Mouse (Mus musculus) embryonic fibroblast, embryonic 13.5 days (primary cell): Measurements from ENCODE around the gene Kcnmb1. TPM values are rescaled to one million over a fixed set of nuclear protein-coding genes. Genes with fewer than 3 reads are reported as not detected.

ENCODE experiments used
- H3K27ac ChIP-seq: 2 replicates; pipeline ENCODE4 v1.5.1; 2012; ENCODE audit warnings: low read length, control low read depth, inconsistent platforms; ENCODE audit not compliant: insufficient read depth
- H3K4me1 ChIP-seq: 2 replicates; pipeline ENCODE4 v1.6.1; 2011; ENCODE audit warnings: low read length; ENCODE audit not compliant: control insufficient read depth, insufficient read depth
- H3K4me3 ChIP-seq: 2 replicates; pipeline ENCODE4 v1.5.1; 2011; ENCODE audit warnings: mild to moderate bottlenecking, control low read depth, low read length; ENCODE audit not compliant: insufficient read depth
- CTCF ChIP-seq: IDR thresholded peaks from 2 replicates; pipeline ENCODE4 v1.5.1; 2011; ENCODE audit warnings: mild to moderate bottlenecking, control low read depth, low read length, moderate library complexity, borderline replicate concordance; ENCODE audit not compliant: insufficient read depth
- POLR2A ChIP-seq: IDR thresholded peaks from 2 replicates; pipeline ENCODE4 v1.6.1; 2011; ENCODE audit warnings: low read depth, mild to moderate bottlenecking, control low read depth, low read length, moderate library complexity
- polyA plus RNA-seq: library from polyadenylated mRNA; stranded (reverse); fragments of >200 nt; gene quantifications from 2 replicates; pipeline ENCODE4 v1.2.4, GENCODE M21; 2011; ENCODE audit warnings: low read depth; ENCODE audit not compliant: missing spikeins, insufficient read length

The Kcnmb1 gene
- 0.77 and 2.2 TPM in 2 replicates for polyA plus RNA-seq

DNA sequence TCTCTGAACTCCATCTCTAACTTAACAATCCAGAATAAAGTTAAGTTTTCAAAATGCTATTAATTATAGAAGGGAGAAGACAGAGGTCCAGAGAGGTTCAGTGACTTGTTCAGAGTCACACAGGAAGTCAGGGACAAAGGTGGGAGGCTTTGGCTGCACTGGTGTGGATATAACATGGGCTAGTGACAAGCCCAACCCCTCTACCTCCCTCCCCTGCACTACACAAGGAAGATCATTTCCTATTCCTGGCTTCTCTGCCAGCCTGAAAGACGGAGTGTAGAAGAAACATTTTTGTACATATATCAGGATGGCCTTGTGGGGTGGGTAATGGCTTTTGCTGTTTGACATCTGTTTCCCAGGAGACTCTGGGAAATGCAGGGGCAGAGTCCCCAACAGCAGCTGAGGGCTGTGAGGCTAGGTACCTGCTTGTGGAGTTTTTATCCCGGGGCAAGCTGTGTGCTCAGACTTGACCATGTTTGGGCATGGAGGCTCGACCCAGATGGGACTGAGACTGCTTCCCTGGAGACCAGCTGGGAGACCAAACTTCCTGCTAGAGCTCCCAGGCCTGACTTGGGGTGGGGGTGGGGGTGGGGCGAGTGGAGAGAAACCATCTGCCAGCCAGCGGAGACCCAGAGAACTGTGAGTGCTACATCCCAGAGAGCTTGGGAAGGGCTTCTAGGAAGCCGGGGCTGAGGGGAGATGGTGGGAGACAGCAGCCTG lies at the start of gene Kcnmb1:
Gene Kcnmb1 (plus strand): TSS at position 326 of the 720 bp plus-strand sequence.
- no peak for TF ChIP-seq CTCF
- no peak for TF ChIP-seq POLR2A
- H3K27ac ChIP-seq = no peak within 1 kb of the TSS

DNA sequence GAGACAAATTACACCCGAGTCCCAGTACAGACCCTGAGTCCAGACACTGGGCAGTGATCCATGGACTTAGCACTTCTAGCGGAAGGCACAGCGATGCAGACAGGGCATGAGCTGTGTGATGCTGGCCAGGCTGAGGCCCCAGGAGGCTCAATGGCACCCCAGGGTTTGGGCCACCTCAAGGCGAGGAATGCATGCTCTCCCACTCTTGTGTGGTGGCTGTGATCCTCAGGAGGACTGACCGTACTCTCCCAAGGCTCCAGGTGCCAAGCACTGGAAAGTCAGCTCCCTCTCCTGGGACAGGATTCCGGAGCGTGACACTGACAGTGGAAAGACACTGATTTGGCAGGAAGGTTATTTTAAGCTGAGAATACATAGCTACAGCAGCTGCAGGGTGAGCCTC lies 49.8 kb upstream of the Kcnmb1 start:
- Histone ChIP-seq H3K4me1 (no peaks in the 10 kb centered on the region), H3K4me3 (no peak overlapping the region)
- TF ChIP-seq CTCF (no peak), POLR2A (no peak)

More for the DNA sequence above, at the start of gene Kcnmb1:
- H3K4me3 ChIP-seq = no peak within 1 kb of the TSS
- 0 out of 2 replicates have a peak, but pooled peaks cover 2% of the 10 kb centered on the region for H3K4me1 ChIP-seq

DNA sequence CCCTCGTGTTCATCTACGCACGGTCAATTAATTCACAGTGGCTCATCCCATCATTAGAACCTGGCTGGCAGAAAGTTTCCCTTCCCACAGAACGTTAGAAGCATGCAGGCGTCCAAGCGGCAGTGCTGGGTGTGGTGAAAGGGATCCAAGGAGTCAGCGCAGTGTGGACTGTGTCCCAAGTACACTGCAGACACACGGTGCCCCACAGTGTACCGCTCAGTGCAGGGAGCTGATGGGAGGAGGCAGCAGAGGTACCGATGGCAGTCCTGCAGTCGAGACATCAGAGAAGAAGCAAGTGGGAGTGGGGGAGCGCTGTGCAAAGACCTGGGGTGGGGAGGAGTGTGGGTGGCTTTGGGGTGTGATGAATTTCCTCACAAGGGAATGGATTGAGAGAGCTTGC lies 48.6 kb upstream of the Kcnmb1 start:
- TF ChIP-seq POLR2A (no peak), CTCF (no peak)
- Histone ChIP-seq H3K27ac (no peak overlapping the region), H3K4me1 (no peaks in the 10 kb centered on the region), H3K4me3 (no peak overlapping the region)

More for the DNA sequence above, 49.8 kb upstream of the Kcnmb1 start:
- no peak overlapping the region for H3K27ac ChIP-seq

DNA sequence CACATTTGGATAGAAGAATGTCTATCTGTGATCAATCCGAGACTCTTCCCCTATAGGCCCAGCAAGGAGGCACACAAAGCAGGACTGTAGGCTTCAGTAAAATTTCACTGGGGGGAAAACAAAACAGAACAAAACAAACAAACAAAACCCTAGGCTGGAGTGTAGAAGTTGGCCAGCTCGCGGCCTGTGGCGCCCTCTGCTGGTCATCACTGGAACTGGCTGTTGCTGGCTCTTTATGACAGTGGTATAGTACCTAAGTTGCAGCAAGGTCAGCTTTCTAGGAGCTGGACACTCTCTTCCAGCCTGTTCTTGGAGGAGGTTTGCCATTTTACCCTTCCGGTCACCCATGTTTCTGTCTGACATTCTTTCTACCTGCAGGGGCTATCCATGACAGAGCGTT lies 45.2 kb upstream of the Kcnmb1 start:
- Histone ChIP-seq H3K4me1 (no peaks in the 10 kb centered on the region), H3K27ac (no peak overlapping the region), H3K4me3 (no peak overlapping the region)
- no peak for TF ChIP-seq POLR2A
- peak; percentile 92 for TF ChIP-seq CTCF

DNA sequence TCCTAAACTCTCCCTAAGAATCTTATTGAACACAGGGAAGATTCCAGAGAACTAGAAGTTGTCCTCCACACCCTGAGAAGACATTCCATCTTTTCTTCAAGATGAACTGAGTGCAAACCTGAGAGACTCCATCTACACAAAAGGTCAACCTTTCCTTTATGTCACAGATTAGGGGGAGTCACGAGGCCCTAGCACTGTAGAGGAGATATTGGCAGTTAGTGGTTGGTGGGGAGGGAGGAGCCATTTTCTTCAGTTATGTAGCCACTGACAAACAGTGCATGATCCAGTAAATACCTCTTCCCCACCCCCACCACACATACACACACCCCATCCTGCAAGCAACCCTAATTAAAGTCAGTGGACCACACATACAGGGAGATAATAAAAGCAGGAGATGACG lies 44.4 kb upstream of the Kcnmb1 start:
- Histone ChIP-seq H3K4me1 (no peaks in the 10 kb centered on the region), H3K27ac (no peak overlapping the region), H3K4me3 (no peak overlapping the region)
- TF ChIP-seq POLR2A (no peak), CTCF (no peak)

DNA sequence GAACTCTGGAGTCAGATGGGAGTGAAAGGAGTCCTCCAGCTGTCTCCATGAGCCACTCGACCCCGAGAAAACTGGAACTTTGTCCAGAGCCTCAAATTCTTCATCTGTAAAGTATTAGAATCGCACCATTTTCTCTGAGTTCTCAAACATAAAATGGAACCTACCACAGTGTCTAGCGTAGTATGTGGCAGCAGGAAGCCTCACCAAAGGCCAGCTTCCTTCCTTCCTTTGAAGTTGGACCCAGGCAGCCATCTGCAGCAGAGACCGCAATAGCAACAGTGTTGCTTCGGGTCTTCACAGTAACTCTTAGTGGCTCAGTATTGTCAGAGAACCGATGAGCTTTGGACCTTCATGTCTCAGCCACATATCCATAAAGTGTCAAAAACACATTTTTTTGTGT lies 43.0 kb upstream of the Kcnmb1 start:
- Histone ChIP-seq H3K4me3 (no peak overlapping the region), H3K27ac (no peak overlapping the region), H3K4me1 (no peaks in the 10 kb centered on the region)
- no peak for TF ChIP-seq POLR2A

DNA sequence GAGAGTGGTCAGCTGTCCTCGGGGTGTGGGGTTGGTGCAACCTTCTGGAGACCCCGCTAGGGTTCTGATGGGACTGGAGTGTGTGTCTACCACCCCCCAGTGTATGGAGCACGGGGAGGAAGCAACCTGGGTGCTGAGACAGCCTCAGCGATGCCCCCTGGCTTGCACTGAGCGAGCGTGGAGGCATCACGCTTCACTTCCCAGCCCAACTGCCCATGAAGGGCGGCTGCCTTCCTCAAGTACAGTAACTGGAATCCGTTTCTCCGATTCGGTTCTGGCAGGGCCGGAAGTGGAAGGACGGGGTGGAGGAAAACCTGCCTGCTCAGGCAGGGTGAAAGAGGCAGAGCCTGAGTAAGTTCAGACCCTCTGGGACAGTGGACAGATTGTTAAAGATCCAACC lies 41.4 kb upstream of the Kcnmb1 start:
- Histone ChIP-seq H3K4me1 (no peaks in the 10 kb centered on the region), H3K27ac (no peak overlapping the region), H3K4me3 (no peak overlapping the region)
- no peak for TF ChIP-seq CTCF
- no peak for TF ChIP-seq POLR2A

DNA sequence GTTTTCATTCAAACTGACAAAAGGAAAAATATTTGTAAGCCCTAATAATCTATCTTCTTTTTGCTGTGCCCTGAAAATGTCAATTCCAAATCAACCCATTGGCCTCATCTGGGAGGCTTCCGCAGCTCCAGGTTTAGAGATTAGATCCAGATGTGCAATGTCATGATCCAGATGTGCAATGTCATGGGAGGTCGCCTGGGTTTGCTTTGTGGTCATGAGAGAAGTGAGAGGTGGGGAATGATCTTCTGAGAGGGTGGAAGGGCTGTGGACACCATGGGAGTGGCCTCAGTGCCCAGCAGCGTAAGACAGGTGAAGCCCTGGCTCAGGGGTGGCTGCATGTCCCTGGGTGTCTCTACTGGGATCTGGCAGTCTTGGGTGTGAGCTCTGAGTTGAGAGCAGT lies 39.8 kb upstream of the Kcnmb1 start:
- H3K27ac ChIP-seq = no peak overlapping the region
- H3K4me3 ChIP-seq = no peak overlapping the region
- no peaks in the 10 kb centered on the region for H3K4me1 ChIP-seq
- TF ChIP-seq POLR2A (no peak), CTCF (no peak)

DNA sequence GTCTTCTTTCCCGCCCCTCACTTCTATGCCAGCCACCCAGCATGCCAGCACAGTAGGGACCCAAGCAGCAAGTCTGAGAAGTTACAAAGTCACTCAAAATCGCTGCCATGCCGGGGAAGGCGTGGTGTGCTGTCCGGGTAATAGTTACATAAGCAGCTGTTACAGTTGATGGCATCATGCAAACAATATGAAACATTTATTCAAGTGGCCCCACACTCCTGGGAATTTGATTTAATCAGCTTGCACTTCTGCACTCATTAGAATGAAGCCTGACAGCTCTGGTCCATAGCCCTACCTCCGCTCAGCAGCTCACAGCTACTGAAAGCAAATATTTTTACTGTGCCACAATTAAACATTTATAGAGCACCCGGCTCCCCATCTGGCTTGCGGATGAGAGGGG lies 37.0 kb upstream of the Kcnmb1 start:
- H3K27ac ChIP-seq = no peak overlapping the region
- H3K4me1 ChIP-seq = no peaks in the 10 kb centered on the region
- TF ChIP-seq POLR2A (no peak), CTCF (no peak)

DNA sequence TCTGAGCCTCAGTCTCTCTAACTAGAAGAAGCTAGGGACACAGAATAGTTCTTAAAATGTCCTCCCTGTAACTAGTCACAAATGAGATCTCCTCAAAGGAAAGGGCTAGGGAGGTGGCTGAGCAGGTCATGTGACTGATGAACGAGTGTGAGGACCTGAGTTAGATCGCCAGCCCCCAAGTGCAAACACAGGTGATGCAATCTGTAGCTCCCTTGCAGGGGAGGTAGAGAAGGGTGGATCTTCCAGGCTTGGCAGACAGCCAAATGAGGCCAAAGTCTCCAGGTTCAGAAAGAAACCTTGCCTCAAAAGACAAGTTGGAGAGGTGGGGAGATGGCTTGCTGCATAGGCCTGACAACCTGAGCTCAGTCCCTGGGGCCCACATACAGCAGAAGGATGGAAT lies 36.3 kb upstream of the Kcnmb1 start:
- TF ChIP-seq POLR2A (no peak), CTCF (no peak)
- H3K27ac ChIP-seq = no peak overlapping the region
- no peaks in the 10 kb centered on the region for H3K4me1 ChIP-seq
- H3K4me3 ChIP-seq = no peak overlapping the region

More for the DNA sequence above, 37.0 kb upstream of the Kcnmb1 start:
- no peak overlapping the region for H3K4me3 ChIP-seq

DNA sequence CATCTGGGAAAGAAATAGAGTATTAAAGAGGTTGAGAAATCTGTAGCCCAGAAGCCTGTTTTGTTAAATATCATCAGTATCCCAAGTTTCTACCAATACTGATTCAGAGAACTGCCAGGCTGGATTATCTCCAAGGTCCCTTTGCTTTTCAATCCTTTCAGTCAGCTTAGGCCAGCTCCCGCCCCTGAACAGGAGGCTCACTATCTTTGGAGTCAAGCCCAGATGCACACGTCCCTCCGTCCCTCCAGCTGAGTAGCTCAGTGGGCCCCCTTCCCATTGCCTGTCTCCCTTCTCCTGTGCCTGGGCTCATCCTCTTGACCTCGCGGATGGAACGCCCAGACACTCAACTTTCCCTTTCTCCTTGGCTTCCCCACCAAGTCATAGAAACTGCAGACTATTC lies 35.5 kb upstream of the Kcnmb1 start:
- TF ChIP-seq CTCF = no peak
- no peak for TF ChIP-seq POLR2A
- H3K4me1 ChIP-seq = no peaks in the 10 kb centered on the region
- no peak overlapping the region for H3K4me3 ChIP-seq
- H3K27ac ChIP-seq = no peak overlapping the region
